Mouse (Mus musculus): ENCODE measurements at regions not wholly inside any gene's neighbourhood (a gene's known extent, or its start where the extent isn't known, plus 50 kb on each side); places are given as distances from the start of the nearest gene placed in this dataset.

GRCm38 (mm10) chr13:107300792-107301191, 278.9 kb upstream of the Kif2a start:
- Histone ChIP-seq H3K9ac (ENCODE audit: control insufficient read depth, low read depth, low read length, poor library complexity, severe bottlenecking) (no peak overlapping the region), H3K79me2 (ENCODE audit: control insufficient read depth, insufficient read depth, low read length, poor library complexity) (no peaks in the 10 kb centered on the region), H3K36me3 (ENCODE audit: control insufficient read depth in 1 of 2, insufficient read depth in 2 of 2, low read length in 2 of 2) (no peaks in the 10 kb centered on the region), H3K9me3 (replicated peaks; ENCODE audit: insufficient read depth, low read length) (no peaks in the 10 kb centered on the region), H3K4me1 (ENCODE audit: control insufficient read depth in 1 of 2, insufficient read depth in 2 of 2, low read length in 2 of 2) (no peaks in the 10 kb centered on the region), H3K27ac (ENCODE audit: control insufficient read depth, low read depth, low read length) (no peak overlapping the region), H3K4me3 (ENCODE audit: control insufficient read depth in 1 of 2, insufficient read depth in 1 of 2, low read depth in 2 of 2, low read length in 2 of 2) (no peak overlapping the region), H3K27me3 (ENCODE audit: control insufficient read depth in 1 of 2, insufficient read depth in 2 of 2, low read length in 2 of 2) (no peaks in the 10 kb centered on the region; a peak in 2 of 4 replicates)
- TF ChIP-seq TAL1 (IDR thresholded peaks at IDR 0.05; ENCODE audit: low read length) (0 out of 2 replicates have a peak, but pooled peaks have one; percentile 5), RAD21 (IDR thresholded peaks at IDR 0.05; ENCODE audit: low read depth, low read length) (no peak)
- no peak for DNase-seq (ENCODE audit: low read depth, low spot score)

- no peaks in the 10 kb centered on the region for H3K4me1 ChIP-seq (ENCODE audit: control insufficient read depth in 1 of 2, insufficient read depth in 2 of 2, low read length in 2 of 2)
- H3K36me3 ChIP-seq (ENCODE audit: control insufficient read depth in 1 of 2, insufficient read depth in 2 of 2, low read length in 2 of 2), result no peaks in the 10 kb centered on the region
- DNase-seq (ENCODE audit: low read depth, low spot score), result no peak
- no peak overlapping the region for H3K4me3 ChIP-seq (ENCODE audit: control insufficient read depth in 1 of 2, insufficient read depth in 1 of 2, low read depth in 2 of 2, low read length in 2 of 2)
- no peak for TF ChIP-seq MXI1 (IDR thresholded peaks at IDR 0.05; ENCODE audit: low read depth, low read length)
- no peak for TF ChIP-seq SMC3 (IDR thresholded peaks at IDR 0.05; ENCODE audit: low read depth, low read length)
- TF ChIP-seq SIN3A (IDR thresholded peaks at IDR 0.05; ENCODE audit: low read length), result no peak
- no peak for TF ChIP-seq USF1 (IDR thresholded peaks at IDR 0.05; ENCODE audit: low read depth, low read length)
- no peak for TF ChIP-seq CHD2 (IDR thresholded peaks at IDR 0.05; ENCODE audit: low read length)
- no peak for TF ChIP-seq JUND (IDR thresholded peaks at IDR 0.05; ENCODE audit: low read depth, low read length)
- no peak for TF ChIP-seq NRF1 (IDR thresholded peaks at IDR 0.05; ENCODE audit: insufficient read depth, low read depth, low read length, poor library complexity, severe bottlenecking)
- TF ChIP-seq POLR2AphosphoS5 (IDR thresholded peaks at IDR 0.05; ENCODE audit: borderline replicate concordance, low read depth, low read length), result no peak
- no peak for TF ChIP-seq MAX (IDR thresholded peaks at IDR 0.05; ENCODE audit: low read length)
- H3K27me3 ChIP-seq (ENCODE audit: control insufficient read depth in 1 of 2, insufficient read depth in 2 of 2, low read length in 2 of 2), result peaks cover 0 to 4% of the 10 kb centered on the region in 2 experiments; a peak in 3 of 4 replicates
- H3K79me2 ChIP-seq (ENCODE audit: control insufficient read depth, insufficient read depth, low read length, poor library complexity), result no peaks in the 10 kb centered on the region
- H3K27ac ChIP-seq (ENCODE audit: control insufficient read depth, low read depth, low read length), result no peak overlapping the region
- no peaks in the 10 kb centered on the region for H3K9me3 ChIP-seq (replicated peaks; ENCODE audit: insufficient read depth, low read length)
- no peak overlapping the region for H3K9ac ChIP-seq (ENCODE audit: control insufficient read depth, low read depth, low read length, poor library complexity, severe bottlenecking)
Measured at GRCm38 (mm10) chr13:107264581-107264980, 242.7 kb upstream of the Kif2a start.

DNA sequence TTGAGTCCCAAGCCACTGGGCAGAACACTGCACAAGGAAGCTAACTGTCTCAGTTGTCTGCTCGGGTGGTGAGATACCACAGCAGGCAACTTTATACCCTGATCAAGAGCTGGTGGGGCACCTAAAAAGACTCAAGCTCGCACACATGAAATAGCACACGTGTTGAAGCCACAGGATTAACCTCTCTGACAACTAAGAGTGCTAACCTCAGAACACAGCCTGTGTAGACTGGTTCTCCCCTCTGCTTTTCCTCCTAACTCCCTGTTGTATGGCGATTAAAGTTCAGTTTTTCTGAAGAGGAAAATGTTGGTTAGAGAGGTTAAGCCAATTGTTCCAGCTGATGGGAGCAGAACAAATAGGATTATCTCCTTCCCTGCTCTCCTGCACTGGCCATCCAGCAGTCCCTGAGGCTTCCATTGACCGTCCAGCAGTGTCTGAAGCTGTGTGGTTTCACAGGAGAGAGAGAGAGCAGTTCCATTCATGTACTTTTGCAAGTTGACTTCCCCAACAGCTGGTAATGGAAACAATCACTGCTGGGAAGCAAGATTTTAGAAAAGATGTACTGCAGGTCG, 239.6 kb upstream of the Kif2a start:
- Histone ChIP-seq H3K4me1 (ENCODE audit: control insufficient read depth in 1 of 2, insufficient read depth in 2 of 2, low read length in 2 of 2) (no peaks in the 10 kb centered on the region), H3K27ac (ENCODE audit: control insufficient read depth, low read depth, low read length) (no peak overlapping the region), H3K27me3 (ENCODE audit: control insufficient read depth in 1 of 2, insufficient read depth in 2 of 2, low read length in 2 of 2) (peaks cover 3% of the 10 kb centered on the region in 2 experiments), H3K36me3 (ENCODE audit: control insufficient read depth in 1 of 2, insufficient read depth in 2 of 2, low read length in 2 of 2) (no peaks in the 10 kb centered on the region), H3K79me2 (ENCODE audit: control insufficient read depth, insufficient read depth, low read length, poor library complexity) (no peaks in the 10 kb centered on the region), H3K4me3 (ENCODE audit: control insufficient read depth in 1 of 2, insufficient read depth in 1 of 2, low read depth in 2 of 2, low read length in 2 of 2) (no peak overlapping the region), H3K9ac (ENCODE audit: control insufficient read depth, low read depth, low read length, poor library complexity, severe bottlenecking) (no peak overlapping the region), H3K9me3 (replicated peaks; ENCODE audit: insufficient read depth, low read length) (no peaks in the 10 kb centered on the region)
- TF ChIP-seq NRF1 (IDR thresholded peaks at IDR 0.05; ENCODE audit: insufficient read depth, low read depth, low read length, poor library complexity, severe bottlenecking), result no peak
- no peak for TF ChIP-seq GABPA (IDR thresholded peaks at IDR 0.05; ENCODE audit: low read depth, low read length)
- DNase-seq (ENCODE audit: low read depth, low spot score), result no peak
